Mouse (Mus musculus): ENCODE measurements around the gene Gm15155.
"Not testable (repeated sequence)": the region's sequence is repeated elsewhere in the genome, so short reads cannot be mapped to it uniquely, and the experiment has no call there.

Gm15155 gene

DNA sequence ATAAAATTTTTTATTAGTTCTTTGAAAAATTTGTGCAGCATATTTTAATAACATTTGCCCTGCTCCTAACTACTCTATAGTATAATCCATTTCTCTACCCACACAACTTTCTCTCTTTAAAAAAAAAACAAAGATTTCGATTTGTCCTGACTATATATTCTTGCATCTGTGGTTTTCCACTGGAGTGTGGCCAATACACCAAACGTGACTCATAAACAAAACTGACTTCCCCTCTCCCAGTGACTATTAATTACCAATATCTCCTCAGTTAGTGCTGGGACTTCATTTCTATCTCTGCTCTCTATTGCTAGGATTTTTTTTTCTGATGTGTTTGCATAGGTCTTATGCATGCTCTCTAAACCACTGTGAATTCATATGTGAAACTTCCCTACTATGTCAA, 531.2 kb downstream of the Gm15155 start:
- no peak for DNase-seq (ENCODE audit: low spot score)

DNA sequence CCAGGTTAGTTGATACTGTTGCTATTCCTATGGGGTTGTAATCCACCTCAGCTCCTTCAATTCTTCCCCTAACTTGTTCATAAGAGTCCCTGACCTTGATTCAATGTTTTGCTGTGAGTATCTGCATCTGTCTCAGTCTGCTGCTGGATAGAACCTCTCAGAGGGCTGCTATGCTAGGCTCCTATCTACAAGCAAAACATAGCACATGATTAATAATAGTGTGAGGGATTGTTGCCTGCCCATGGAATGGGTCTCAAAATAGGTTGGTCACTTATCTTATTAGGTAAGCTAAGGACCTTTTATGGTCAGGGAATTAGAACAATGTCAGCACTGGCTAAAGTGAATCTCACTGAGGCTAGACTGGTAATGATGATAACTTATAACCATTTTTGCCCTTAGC, 547.0 kb downstream of the Gm15155 start:
- DNase-seq (ENCODE audit: low spot score) = no peak

DNA sequence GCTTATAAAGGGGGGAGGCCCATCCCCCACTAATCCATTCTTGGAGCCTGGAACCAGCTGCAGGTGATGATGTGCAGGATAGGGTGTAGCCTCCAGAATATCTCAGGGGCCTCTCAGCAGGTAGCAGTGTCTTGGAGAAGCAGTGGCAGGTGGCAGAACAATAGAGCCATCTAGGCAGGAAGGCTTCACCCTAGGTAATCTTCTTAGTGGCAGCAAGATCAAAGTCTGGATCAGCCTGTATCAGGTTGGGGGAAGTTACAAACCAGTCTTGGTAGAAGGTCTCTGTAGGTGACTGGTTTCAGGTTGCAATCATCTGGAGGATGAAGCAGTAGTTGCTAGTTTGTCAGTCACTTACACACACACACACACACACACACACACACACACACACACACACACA, 679.3 kb downstream of the Gm15155 start:
- not testable (repeated sequence) for DNase-seq (ENCODE audit: low spot score)
